Mouse (Mus musculus) neural tube, embryonic 15.5 days (tissue): ENCODE data around the gene Mrpl53. TPM values are rescaled to one million over a fixed set of nuclear protein-coding genes. Genes with fewer than 3 reads are reported as not detected.

ENCODE experiments used
- ATAC-seq: fragments of 200-750 bp; cut with Nextera tagmentation; 2 replicates; pipeline ENCODE4 v1.8.0; 2017; ENCODE audit warnings: mild to moderate bottlenecking, moderate TSS enrichment, moderate library complexity; ENCODE audit not compliant: low FRiP score
- H3K27ac ChIP-seq: fragments of 300-500 bp; sonication (generic); replicated peaks from 2 replicates; pipeline ENCODE4 v1.5.1; 2015; ENCODE audit warnings: mild to moderate bottlenecking, inconsistent platforms
- H3K27me3 ChIP-seq: fragments of 300-500 bp; sonication (generic); replicated peaks from 2 replicates; pipeline ENCODE4 v1.6.1; 2015; ENCODE audit warnings: inconsistent platforms
- H3K36me3 ChIP-seq: fragments of 300-500 bp; sonication (generic); 2 replicates; pipeline ENCODE4 v1.6.1; 2015; ENCODE audit warnings: inconsistent platforms
- H3K4me1 ChIP-seq: fragments of 300-500 bp; sonication (generic); 2 replicates; pipeline ENCODE4 v1.6.1; 2015; ENCODE audit warnings: inconsistent platforms
- H3K4me2 ChIP-seq: fragments of 300-500 bp; sonication (generic); 2 replicates; pipeline ENCODE4 v1.6.1; 2015; ENCODE audit warnings: inconsistent platforms, mild to moderate bottlenecking, moderate library complexity
- H3K4me3 ChIP-seq: fragments of 300-500 bp; sonication (generic); replicated peaks from 2 replicates; pipeline ENCODE4 v1.5.1; 2015; ENCODE audit warnings: mild to moderate bottlenecking, inconsistent platforms
- H3K9ac ChIP-seq: fragments of 300-500 bp; sonication (generic); replicated peaks from 2 replicates; pipeline ENCODE4 v1.6.1; 2015; ENCODE audit warnings: mild to moderate bottlenecking, inconsistent platforms
- H3K9me3 ChIP-seq: fragments of 300-500 bp; sonication (generic); replicated peaks from 2 replicates; pipeline ENCODE4 v1.6.1; 2016; ENCODE audit warnings: inconsistent platforms
- WGBS: fragments of 180-500 bp; shearing (Covaris S2); methylation state at CpG from one replicate; pipeline ENCODE4 v1.1.7; 2015; ENCODE audit warnings: mixed read lengths; 5-methylcytosine and 5-hydroxymethylcytosine counted together
- polyA plus RNA-seq: library from polyadenylated mRNA; unstranded; fragments of >200 nt; fragmentation: Nextera tagmentation; extraction: Ambion mirVana; gene quantifications from 2 replicates; pipeline ENCODE4 v1.2.1, GENCODE M21; 2015

Mrpl53 gene
- polyA plus RNA-seq, 1 experiment from 2014 or later: 123 TPM

- Histone ChIP-seq H3K4me2 (peak within 1 kb of the TSS; percentile 98), H3K4me3 (peak within 1 kb of the TSS; percentile 84), H3K9me3 (no peaks in the 10 kb centered on the region), H3K27ac (peak within 1 kb of the TSS; percentile 98), H3K9ac (peak within 1 kb of the TSS; percentile 84), H3K27me3 (peaks cover 50% of the 10 kb centered on the region), H3K36me3 (peaks cover 15% of the 10 kb centered on the region), H3K4me1 (peaks cover 27% of the 10 kb centered on the region)
- ATAC-seq: peak; percentile 78
- under 1% methylated on average over 54 of the region's 54 CpGs for WGBS
These were observed 31.1 kb upstream of the Mrpl53 start, which contains the start of gene Pcgf1 for GRCm38 (mm10) chr6:83077630-83078323. Gene Pcgf1, plus strand, starts transcription at chr6:83077869.

- Histone ChIP-seq H3K4me2 (peak overlapping the region; percentile 98), H3K27me3 (peaks cover 51% of the 10 kb centered on the region), H3K4me1 (peaks cover 27% of the 10 kb centered on the region), H3K36me3 (peaks cover 15% of the 10 kb centered on the region), H3K4me3 (peak overlapping the region; percentile 84), H3K27ac (peak overlapping the region; percentile 98), H3K9me3 (no peaks in the 10 kb centered on the region), H3K9ac (peak overlapping the region; percentile 84)
- WGBS: under 1% methylated on average over 35 of the region's 46 CpGs
- peak; percentile 95 for ATAC-seq
These were observed 30.4 kb upstream of the Mrpl53 start for GRCm38 (mm10) chr6:83078324-83078858.

- H3K4me1 ChIP-seq: peaks cover 31% of the 10 kb centered on the region
- no peak for ATAC-seq
- no peak overlapping the region for H3K4me3 ChIP-seq
- no peak overlapping the region for H3K9ac ChIP-seq
- H3K4me2 ChIP-seq: peak overlapping the region; percentile 80; the same call in 1 of the 2 replicates
- no peaks in the 10 kb centered on the region for H3K9me3 ChIP-seq
- 94% methylated on average over 5 of the region's 5 CpGs for WGBS
- H3K36me3 ChIP-seq: peaks cover 15% of the 10 kb centered on the region
- H3K27me3 ChIP-seq: peaks cover 51% of the 10 kb centered on the region
- H3K27ac ChIP-seq: no peak overlapping the region
These were observed 28.6 kb upstream of the Mrpl53 start for GRCm38 (mm10) chr6:83080210-83080609.

- no peak for ATAC-seq
- no peak overlapping the region for H3K27ac ChIP-seq
- peaks cover 15% of the 10 kb centered on the region for H3K36me3 ChIP-seq
- no peak overlapping the region for H3K4me2 ChIP-seq
- 13% methylated on average over 5 of the region's 5 CpGs for WGBS
- no peak overlapping the region for H3K9ac ChIP-seq
- no peaks in the 10 kb centered on the region for H3K9me3 ChIP-seq
- no peak overlapping the region for H3K4me3 ChIP-seq
- H3K4me1 ChIP-seq: peaks cover 34% of the 10 kb centered on the region
- peaks cover 64% of the 10 kb centered on the region for H3K27me3 ChIP-seq
These were observed 25.3 kb upstream of the Mrpl53 start for GRCm38 (mm10) chr6:83083497-83083896.

GRCm38 (mm10) chr6:83084477-83084876, 24.4 kb upstream of the Mrpl53 start:
- Histone ChIP-seq H3K27ac (no peak overlapping the region), H3K27me3 (peaks cover 72% of the 10 kb centered on the region), H3K9me3 (no peaks in the 10 kb centered on the region), H3K4me3 (no peak overlapping the region), H3K36me3 (peaks cover 15% of the 10 kb centered on the region), H3K9ac (no peak overlapping the region), H3K4me2 (no peak overlapping the region), H3K4me1 (peaks cover 26% of the 10 kb centered on the region)
- 9% methylated on average over 6 of the region's 6 CpGs for WGBS
- ATAC-seq: no peak

- Histone ChIP-seq H3K4me2 (peak within 1 kb of the TSS; percentile 46), H3K4me3 (peak within 1 kb of the TSS; percentile 17; the same call in 1 of the 2 replicates), H3K36me3 (peaks cover 8% of the 10 kb centered on the region), H3K27me3 (peaks cover 88% of the 10 kb centered on the region), H3K9me3 (no peaks in the 10 kb centered on the region), H3K27ac (no peak within 1 kb of the TSS), H3K4me1 (peaks cover 16% of the 10 kb centered on the region), H3K9ac (no peak within 1 kb of the TSS)
- 2% methylated on average over 42 of the region's 42 CpGs for WGBS
- ATAC-seq: no peak
These were observed 22.5 kb upstream of the Mrpl53 start, which contains the start of gene Lbx2 for GRCm38 (mm10) chr6:83086121-83087035. Gene Lbx2, plus strand, starts transcription at chr6:83086367.

GRCm38 (mm10) chr6:83087205-83087925, 21.5 kb upstream of the Mrpl53 start:
- peak overlapping the region; percentile 17 for H3K4me3 ChIP-seq
- H3K27me3 ChIP-seq: peaks cover 87% of the 10 kb centered on the region
- 2% methylated on average over 47 of the region's 47 CpGs for WGBS
- no peaks in the 10 kb centered on the region for H3K9me3 ChIP-seq
- 0 out of 2 replicates have a peak, but pooled peaks cover under 1% of the 10 kb centered on the region for H3K36me3 ChIP-seq
- peak overlapping the region; percentile 46 for H3K4me2 ChIP-seq
- H3K4me1 ChIP-seq: peaks cover 16% of the 10 kb centered on the region
- no peak overlapping the region for H3K9ac ChIP-seq
- no peak overlapping the region for H3K27ac ChIP-seq
- no peak for ATAC-seq

GRCm38 (mm10) chr6:83087926-83088260, 20.9 kb upstream of the Mrpl53 start:
- ATAC-seq: no peak
- H3K27ac ChIP-seq: no peak overlapping the region
- peaks cover 85% of the 10 kb centered on the region for H3K27me3 ChIP-seq
- H3K9ac ChIP-seq: no peak overlapping the region
- peak overlapping the region; percentile 46 for H3K4me2 ChIP-seq
- peak overlapping the region; percentile 17; the same call in 1 of the 2 replicates for H3K4me3 ChIP-seq
- no peaks in the 10 kb centered on the region for H3K36me3 ChIP-seq
- H3K9me3 ChIP-seq: no peaks in the 10 kb centered on the region
- 9% methylated on average over 9 of the region's 9 CpGs for WGBS
- peaks cover 16% of the 10 kb centered on the region for H3K4me1 ChIP-seq

- no peaks in the 10 kb centered on the region for H3K36me3 ChIP-seq
- no peak for ATAC-seq
- no peak overlapping the region for H3K27ac ChIP-seq
- WGBS: 42% methylated on average over 6 of the region's 6 CpGs
- H3K9ac ChIP-seq: no peak overlapping the region
- peaks cover 4% of the 10 kb centered on the region for H3K4me1 ChIP-seq
- peaks cover 44% of the 10 kb centered on the region for H3K27me3 ChIP-seq
- H3K4me2 ChIP-seq: no peak overlapping the region
- no peak overlapping the region for H3K4me3 ChIP-seq
- no peaks in the 10 kb centered on the region for H3K9me3 ChIP-seq
These were observed 16.3 kb upstream of the Mrpl53 start for GRCm38 (mm10) chr6:83092416-83093127.

- no peak for ATAC-seq
- H3K4me3 ChIP-seq: no peak overlapping the region
- H3K36me3 ChIP-seq: no peaks in the 10 kb centered on the region
These were observed 12.9 kb upstream of the Mrpl53 start for GRCm38 (mm10) chr6:83095968-83096367.

More at GRCm38 (mm10) chr6:83095968-83096367, 12.9 kb upstream of the Mrpl53 start:
- Histone ChIP-seq H3K27ac (no peak overlapping the region), H3K9me3 (no peaks in the 10 kb centered on the region), H3K4me2 (no peak overlapping the region), H3K4me1 (0 out of 2 replicates have a peak, but pooled peaks cover 5% of the 10 kb centered on the region), H3K27me3 (peaks cover 12% of the 10 kb centered on the region), H3K9ac (no peak overlapping the region)
- WGBS: 51% methylated on average over 6 of the region's 6 CpGs
